Mouse (Mus musculus) heart, embryonic 10.5 days (tissue): ENCODE measurements at regions not wholly inside any gene's neighbourhood (a gene's known extent, or its start where the extent isn't known, plus 50 kb on each side); places are given as distances from the start of the nearest gene placed in this dataset.
A peak's percentile ranks its signal among the peaks of the same experiment; 100 is the strongest.

ENCODE experiments used
- DNase-seq: peaks from one replicate; pipeline ENCODE4 v3.0.0-alpha.2; 2017; ENCODE audit warnings: low spot score
- H3K27ac ChIP-seq: fragments of 300-500 bp; sonication (generic); 2 replicates; pipeline ENCODE4 v1.5.1; 2016; ENCODE audit warnings: mild to moderate bottlenecking
- H3K27me3 ChIP-seq: fragments of 300-500 bp; sonication (generic); 2 replicates; pipeline ENCODE4 v1.6.1; 2016; ENCODE audit warnings: mild to moderate bottlenecking; ENCODE audit not compliant: poor library complexity, insufficient read depth, severe bottlenecking
- H3K36me3 ChIP-seq: fragments of 300-500 bp; sonication (generic); 2 replicates; pipeline ENCODE4 v1.6.1; 2016; ENCODE audit warnings: mild to moderate bottlenecking, moderate library complexity
- H3K4me1 ChIP-seq: fragments of 300-500 bp; sonication (generic); 2 replicates; pipeline ENCODE4 v1.6.1; 2016; ENCODE audit warnings: mild to moderate bottlenecking
- H3K4me3 ChIP-seq: fragments of 300-500 bp; sonication (generic); 2 replicates; pipeline ENCODE4 v1.5.1; 2016; ENCODE audit warnings: mild to moderate bottlenecking, moderate library complexity
- H3K9me3 ChIP-seq: fragments of 300-500 bp; sonication (generic); 2 replicates; pipeline ENCODE4 v1.6.1; 2016; ENCODE audit warnings: mild to moderate bottlenecking, moderate library complexity
- WGBS: fragments of 180-500 bp; shearing (Covaris S2); methylation state at CpG from one replicate; pipeline ENCODE4 v1.1.7; 2016; 5-methylcytosine and 5-hydroxymethylcytosine counted together

DNA sequence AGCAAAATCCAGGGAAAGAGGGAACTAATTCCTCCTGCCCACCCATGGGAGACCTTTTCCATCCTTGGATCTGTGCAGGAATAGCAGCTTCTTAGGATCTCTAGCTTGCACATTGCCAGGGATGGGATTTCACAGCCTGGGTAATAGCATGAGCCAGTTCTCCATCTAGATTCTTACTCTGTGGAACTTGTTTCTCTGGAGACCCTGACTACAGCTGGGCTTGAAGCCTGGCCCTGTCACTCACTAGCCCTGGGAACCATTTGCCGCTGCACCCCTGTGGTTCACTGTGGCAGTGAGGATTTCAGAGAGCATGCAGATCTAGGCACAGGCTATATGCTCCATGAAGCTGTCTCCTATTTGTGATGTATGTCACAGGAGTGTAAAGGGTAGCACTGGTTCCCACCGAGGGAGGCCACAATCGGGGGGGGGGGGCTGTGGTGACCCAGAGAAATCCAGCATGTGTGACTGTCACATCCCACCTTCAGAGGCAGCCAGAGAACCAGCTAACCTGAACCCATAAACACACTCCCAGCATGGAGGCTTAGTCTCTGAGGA lies 183.5 kb downstream of the Gadd45g start:
- Histone ChIP-seq H3K4me1 (peaks cover 19% of the 10 kb centered on the region), H3K4me3 (no peak overlapping the region), H3K27ac (no peak overlapping the region), H3K9me3 (no peaks in the 10 kb centered on the region), H3K36me3 (no peaks in the 10 kb centered on the region), H3K27me3 (peaks cover 14% of the 10 kb centered on the region; the same call in 1 of the 2 replicates)
- no peak for DNase-seq
- WGBS = 63% methylated on average over 3 of the region's 3 CpGs

DNA sequence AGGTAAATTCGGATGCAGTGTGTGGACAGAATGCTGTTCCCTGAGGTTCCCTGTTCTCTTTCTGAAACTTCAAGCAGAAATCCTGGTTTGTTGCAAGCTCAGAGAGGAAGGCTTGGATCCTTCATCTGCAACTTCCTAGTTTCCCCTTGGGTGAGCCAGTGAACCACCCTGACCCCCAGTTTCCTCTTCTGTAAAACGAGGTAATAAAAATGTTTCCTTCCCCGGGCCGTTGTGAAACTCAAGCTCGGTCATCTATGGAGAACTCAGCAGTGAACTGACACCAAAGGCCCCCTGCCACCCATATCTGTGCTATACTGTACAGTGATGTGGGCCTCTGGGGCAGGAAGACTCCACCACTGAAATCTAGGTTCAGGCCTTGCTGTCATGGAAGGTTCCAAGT lies 185.0 kb downstream of the Gadd45g start:
- Histone ChIP-seq H3K27me3 (peaks cover 14% of the 10 kb centered on the region; the same call in 1 of the 2 replicates), H3K9me3 (no peaks in the 10 kb centered on the region), H3K36me3 (no peaks in the 10 kb centered on the region), H3K4me3 (no peak overlapping the region), H3K27ac (no peak overlapping the region), H3K4me1 (peaks cover 19% of the 10 kb centered on the region)
- 81% methylated on average over 5 of the region's 5 CpGs for WGBS
- DNase-seq = no peak

DNA sequence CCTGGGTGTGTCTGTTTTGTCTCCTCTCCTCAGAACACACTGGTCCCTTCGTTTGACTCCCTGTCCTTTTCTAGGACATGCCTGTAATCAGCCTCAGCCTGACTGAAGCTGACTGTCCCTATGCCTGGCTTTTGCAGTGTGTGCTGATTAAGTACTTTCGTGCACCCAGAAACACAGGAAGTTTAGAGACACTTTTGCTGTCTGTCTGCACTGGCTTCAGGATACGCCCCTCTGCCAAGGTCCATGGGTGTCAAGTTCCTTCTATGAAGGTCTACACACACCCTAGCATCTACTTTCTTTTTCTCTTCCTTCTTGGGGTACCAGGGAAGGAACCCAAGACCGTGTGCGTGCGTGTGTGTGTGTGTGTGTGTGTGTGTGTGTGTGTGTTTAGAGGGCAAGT lies 189.3 kb downstream of the Gadd45g start:
- 64% methylated on average over 6 of the region's 6 CpGs for WGBS
- Histone ChIP-seq H3K27ac (no peak overlapping the region; the same call in 1 of the 2 replicates), H3K4me3 (no peak overlapping the region), H3K9me3 (no peaks in the 10 kb centered on the region), H3K4me1 (peaks cover 16% of the 10 kb centered on the region), H3K36me3 (no peaks in the 10 kb centered on the region), H3K27me3 (peaks cover 3% of the 10 kb centered on the region; the same call in 1 of the 2 replicates)
- DNase-seq = no peak

DNA sequence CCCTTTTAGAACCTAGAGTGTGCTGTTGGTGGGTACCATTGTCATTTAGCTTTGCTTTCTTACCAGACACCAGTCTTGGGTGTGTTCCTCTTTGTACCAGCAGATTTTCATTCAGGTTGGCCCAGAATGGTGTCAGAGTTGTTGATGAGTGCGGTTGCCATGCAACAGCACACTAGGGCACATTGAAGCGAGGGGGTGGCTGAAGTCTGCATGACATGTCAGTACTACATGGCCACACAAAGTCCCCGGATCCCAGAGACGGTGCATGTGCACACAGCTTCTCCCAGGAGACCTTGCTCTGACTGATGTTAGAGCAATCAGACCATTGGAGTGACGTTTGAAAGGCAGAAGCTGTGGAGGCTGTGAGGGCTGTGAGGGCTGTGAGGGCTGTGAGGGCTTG lies 189.9 kb downstream of the Gadd45g start:
- DNase-seq = no peak
- Histone ChIP-seq H3K9me3 (no peaks in the 10 kb centered on the region), H3K27me3 (peaks cover 3% of the 10 kb centered on the region; the same call in 1 of the 2 replicates), H3K27ac (peak overlapping the region; percentile 47; the same call in 1 of the 2 replicates), H3K4me1 (peaks cover 19% of the 10 kb centered on the region), H3K4me3 (no peak overlapping the region), H3K36me3 (no peaks in the 10 kb centered on the region)
- 72% methylated on average over 5 of the region's 5 CpGs for WGBS

DNA sequence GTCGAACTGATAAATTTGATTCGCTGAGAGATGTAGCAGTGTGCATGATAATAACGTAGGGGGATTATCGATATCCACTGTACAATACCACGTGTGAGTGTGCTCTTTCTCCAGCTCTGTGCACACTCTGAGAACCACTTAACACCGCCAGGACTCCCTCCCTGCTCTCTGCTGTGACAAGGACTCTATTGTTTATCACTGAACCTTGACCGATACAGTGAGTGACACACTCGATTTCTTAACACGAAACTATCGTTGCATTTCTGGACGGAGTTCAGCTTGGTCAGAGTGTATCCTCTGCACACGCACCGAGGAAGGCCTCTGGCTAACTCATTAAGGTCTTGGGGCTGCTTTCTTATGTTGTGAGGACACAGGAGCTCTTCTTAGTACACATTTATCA lies 190.7 kb downstream of the Gadd45g start:
- Histone ChIP-seq H3K4me3 (no peak overlapping the region), H3K9me3 (no peaks in the 10 kb centered on the region), H3K27me3 (peaks cover 3% of the 10 kb centered on the region; the same call in 1 of the 2 replicates), H3K36me3 (no peaks in the 10 kb centered on the region), H3K27ac (no peak overlapping the region), H3K4me1 (peaks cover 26% of the 10 kb centered on the region)
- DNase-seq = no peak
- WGBS = 69% methylated on average over 13 of the region's 13 CpGs

DNA sequence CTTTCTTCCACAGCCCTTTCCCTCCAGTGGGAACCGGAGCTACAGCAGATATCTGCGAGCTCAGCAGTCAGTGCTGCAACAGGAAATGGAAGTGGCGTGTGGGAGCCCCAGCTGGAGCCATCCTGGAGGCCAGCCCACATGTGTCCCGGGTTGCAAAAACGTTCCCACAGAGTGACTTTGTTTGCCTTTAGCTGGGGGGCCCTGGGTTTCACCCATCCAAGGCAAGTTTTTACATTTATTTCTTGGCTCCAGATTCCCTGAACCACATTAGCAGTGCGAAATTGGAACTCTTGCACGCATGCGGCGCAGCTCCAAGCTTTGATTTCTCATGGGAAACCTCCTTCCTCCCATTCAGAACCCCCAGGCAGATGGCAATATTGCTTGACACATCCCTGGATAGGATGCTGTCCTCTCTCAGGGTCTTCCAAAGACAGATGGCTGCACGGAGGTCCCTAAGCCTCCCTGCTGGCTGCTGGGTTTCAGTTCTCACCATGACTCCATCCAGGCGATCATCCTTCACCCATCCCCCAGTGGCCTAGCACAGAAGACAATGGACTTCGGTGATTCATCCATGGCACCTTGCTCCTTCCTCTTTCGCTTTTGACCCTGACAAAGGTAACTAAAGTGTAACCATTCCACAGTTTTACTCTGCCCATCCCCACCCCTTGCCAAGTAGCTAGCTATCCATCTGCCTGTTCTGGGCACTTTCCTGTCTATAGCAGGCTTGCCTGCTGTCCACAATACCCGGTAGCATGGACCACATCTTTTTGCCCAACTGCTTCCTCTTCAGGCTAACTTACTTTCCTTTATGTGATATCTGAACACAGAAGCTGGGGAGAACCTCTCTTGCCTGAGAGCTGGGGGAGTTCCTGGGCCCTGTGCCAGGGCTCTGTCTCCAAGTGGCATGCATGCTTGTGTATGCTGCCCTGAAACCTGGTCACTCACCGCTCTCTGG lies 195.3 kb downstream of the Gadd45g start:
- no peak for DNase-seq
- Histone ChIP-seq H3K36me3 (no peaks in the 10 kb centered on the region), H3K27me3 (peaks cover 3% of the 10 kb centered on the region; the same call in 1 of the 2 replicates), H3K9me3 (no peaks in the 10 kb centered on the region), H3K4me1 (peaks cover 34% of the 10 kb centered on the region), H3K27ac (peak overlapping the region; percentile 79), H3K4me3 (no peak overlapping the region)
- WGBS = 55% methylated on average over 15 of the region's 15 CpGs

DNA sequence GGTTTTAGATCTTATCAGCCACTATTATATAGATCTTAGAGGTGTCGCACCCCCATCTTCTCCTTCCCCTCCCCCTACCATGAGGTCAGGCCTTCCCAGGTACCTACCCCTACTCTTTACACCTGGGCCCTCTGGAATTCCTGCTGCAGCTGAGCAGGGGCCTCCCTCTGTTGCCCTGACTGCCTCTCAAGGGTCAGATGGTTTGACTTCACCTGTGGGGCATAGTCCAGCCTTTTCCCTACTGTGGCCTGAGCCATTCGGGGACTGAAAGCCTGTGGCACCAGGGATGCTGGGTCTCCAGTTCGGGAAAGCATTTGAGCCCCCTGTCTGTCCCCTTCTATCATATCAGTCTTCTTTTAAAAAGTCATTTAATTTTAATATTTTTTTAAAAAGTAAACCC lies 196.4 kb downstream of the Gadd45g start:
- 92% methylated on average over 3 of the region's 3 CpGs for WGBS
- no peak overlapping the region for H3K4me3 ChIP-seq
- H3K36me3 ChIP-seq = no peaks in the 10 kb centered on the region
- peaks cover 44% of the 10 kb centered on the region for H3K4me1 ChIP-seq
- no peaks in the 10 kb centered on the region for H3K9me3 ChIP-seq
- peaks cover 3% of the 10 kb centered on the region; the same call in 1 of the 2 replicates for H3K27me3 ChIP-seq
- DNase-seq = no peak
- H3K27ac ChIP-seq = peak overlapping the region; percentile 79; the same call in 1 of the 2 replicates

DNA sequence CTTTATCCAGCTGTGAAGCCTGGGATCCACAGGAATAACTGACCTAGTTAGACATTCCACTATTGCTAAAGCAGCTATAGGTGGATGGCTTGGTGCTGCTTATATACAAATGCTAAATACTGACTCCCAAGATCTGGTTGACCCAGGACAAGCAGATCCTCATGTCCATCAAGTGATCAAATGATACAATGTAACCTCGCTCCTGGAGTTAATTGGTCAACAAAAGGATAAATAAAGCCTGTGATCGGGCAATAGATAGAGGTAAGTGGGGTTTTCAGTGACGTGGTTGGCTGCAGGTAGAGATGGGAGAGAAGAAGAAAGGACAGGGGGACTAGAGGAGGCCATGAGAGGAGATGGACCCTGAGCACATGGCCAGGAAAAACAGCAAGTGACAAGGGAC lies 197.4 kb downstream of the Gadd45g start:
- peaks cover 49% of the 10 kb centered on the region for H3K4me1 ChIP-seq
- no peak overlapping the region for H3K4me3 ChIP-seq
- no peaks in the 10 kb centered on the region for H3K36me3 ChIP-seq
- 85% methylated on average over 3 of the region's 3 CpGs for WGBS
- H3K27me3 ChIP-seq = peaks cover under 1% of the 10 kb centered on the region; the same call in 1 of the 2 replicates
- H3K9me3 ChIP-seq = no peaks in the 10 kb centered on the region
- DNase-seq = no peak
- no peak overlapping the region for H3K27ac ChIP-seq

DNA sequence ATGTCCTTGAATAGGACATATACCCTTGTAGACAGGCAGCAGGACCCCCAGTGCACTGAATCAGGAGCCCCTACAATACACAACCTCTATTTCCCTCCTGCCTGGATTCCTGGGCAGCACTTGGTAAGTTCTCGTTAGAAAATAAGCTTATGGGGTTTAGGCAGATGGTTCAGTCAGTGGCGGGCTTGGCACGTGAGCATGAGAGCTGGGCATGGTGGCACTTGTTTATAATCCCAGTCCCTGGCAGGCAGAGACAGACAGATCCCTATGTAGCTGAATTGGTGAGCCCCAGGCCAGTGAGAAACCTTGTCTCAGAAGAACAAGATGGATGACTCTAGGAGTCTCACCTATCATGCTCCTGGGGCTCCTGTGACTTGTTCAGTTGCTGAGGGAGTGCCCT lies 198.9 kb downstream of the Gadd45g start:
- DNase-seq = no peak
- no peaks in the 10 kb centered on the region for H3K9me3 ChIP-seq
- no peaks in the 10 kb centered on the region for H3K36me3 ChIP-seq
- H3K27ac ChIP-seq = peak overlapping the region; percentile 84
- H3K27me3 ChIP-seq = no peaks in the 10 kb centered on the region
- WGBS = 72% methylated on average over 3 of the region's 3 CpGs
- H3K4me3 ChIP-seq = no peak overlapping the region
- peaks cover 49% of the 10 kb centered on the region for H3K4me1 ChIP-seq

DNA sequence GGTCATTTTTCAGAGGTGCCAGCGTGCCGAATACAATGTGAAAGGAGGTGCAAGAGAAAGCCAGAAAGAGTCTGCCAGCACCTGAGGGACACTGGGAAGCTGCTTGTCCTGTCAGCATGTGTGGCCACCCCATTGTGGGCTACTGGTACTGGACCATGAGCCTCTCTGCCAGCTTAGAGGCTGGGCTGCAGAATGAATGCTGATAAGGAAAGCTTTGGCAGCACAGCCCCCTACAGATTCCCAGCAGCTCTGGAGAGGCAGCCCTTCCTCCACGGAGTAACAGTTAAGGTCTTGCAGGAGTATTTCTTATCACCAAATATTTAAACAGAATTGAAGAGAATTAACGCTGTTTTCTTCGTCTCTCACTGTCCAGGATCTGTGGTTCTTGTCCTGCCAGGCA lies 199.5 kb downstream of the Gadd45g start:
- peak overlapping the region; percentile 84 for H3K27ac ChIP-seq

DNA sequence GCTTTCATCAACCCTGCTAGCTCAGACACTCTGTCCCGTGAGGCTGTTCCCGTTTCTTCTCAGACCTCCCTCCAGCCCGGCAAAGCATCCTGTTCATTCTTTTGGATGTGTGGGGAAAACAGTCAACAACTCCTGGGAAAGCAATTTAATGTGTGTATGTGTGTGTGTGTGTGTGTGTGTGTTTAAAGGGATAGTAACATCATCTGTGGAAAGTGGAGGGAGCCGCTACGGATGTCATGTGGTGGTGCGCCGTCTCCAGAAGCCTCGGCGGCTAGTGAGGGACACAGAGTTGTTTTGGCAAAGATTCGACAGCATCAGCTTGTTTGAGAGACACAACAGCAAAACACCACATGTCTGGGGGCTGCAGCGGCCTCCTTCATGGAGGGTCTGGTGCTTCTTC lies 200.2 kb downstream of the Gadd45g start:
- no peak overlapping the region; the same call in 1 of the 2 replicates for H3K4me3 ChIP-seq
- H3K9me3 ChIP-seq = no peaks in the 10 kb centered on the region
- DNase-seq = no peak
- H3K27ac ChIP-seq = peak overlapping the region; percentile 84
- 50% methylated on average over 11 of the region's 11 CpGs for WGBS
- H3K36me3 ChIP-seq = no peaks in the 10 kb centered on the region
- no peaks in the 10 kb centered on the region for H3K27me3 ChIP-seq
- peaks cover 44% of the 10 kb centered on the region for H3K4me1 ChIP-seq

More for the DNA sequence above, 199.5 kb downstream of the Gadd45g start:
- Histone ChIP-seq H3K36me3 (no peaks in the 10 kb centered on the region), H3K4me1 (peaks cover 49% of the 10 kb centered on the region), H3K4me3 (peak overlapping the region; percentile 22; the same call in 1 of the 2 replicates), H3K27me3 (no peaks in the 10 kb centered on the region), H3K9me3 (no peaks in the 10 kb centered on the region)
- WGBS = 37% methylated on average over 5 of the region's 5 CpGs
- DNase-seq = peak; percentile 80

DNA sequence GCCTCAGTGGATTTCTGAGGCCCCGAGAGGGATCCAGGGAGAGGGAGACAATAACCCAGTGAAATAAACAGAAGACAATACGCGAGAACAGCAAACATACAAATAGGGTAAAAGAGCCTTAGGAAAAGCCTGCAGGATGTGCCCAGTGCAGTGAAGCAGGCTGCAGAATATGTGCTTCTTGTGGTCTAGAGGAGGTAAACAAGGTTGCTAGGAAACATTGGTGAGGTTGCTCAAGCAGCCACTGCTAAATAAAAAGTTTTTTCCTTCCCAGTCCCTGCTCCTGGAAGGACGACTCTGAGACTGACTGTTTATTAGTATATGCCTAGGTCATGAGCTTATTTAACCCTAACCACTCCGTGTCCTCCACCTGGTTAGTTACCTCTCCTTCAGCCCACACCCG lies 201.5 kb downstream of the Gadd45g start:
- no peaks in the 10 kb centered on the region for H3K36me3 ChIP-seq
- peak overlapping the region; percentile 84 for H3K27ac ChIP-seq
- H3K4me3 ChIP-seq = no peak overlapping the region
- 79% methylated on average over 6 of the region's 6 CpGs for WGBS
- H3K27me3 ChIP-seq = no peaks in the 10 kb centered on the region
- no peak for DNase-seq
- peaks cover 33% of the 10 kb centered on the region for H3K4me1 ChIP-seq
- no peaks in the 10 kb centered on the region for H3K9me3 ChIP-seq

DNA sequence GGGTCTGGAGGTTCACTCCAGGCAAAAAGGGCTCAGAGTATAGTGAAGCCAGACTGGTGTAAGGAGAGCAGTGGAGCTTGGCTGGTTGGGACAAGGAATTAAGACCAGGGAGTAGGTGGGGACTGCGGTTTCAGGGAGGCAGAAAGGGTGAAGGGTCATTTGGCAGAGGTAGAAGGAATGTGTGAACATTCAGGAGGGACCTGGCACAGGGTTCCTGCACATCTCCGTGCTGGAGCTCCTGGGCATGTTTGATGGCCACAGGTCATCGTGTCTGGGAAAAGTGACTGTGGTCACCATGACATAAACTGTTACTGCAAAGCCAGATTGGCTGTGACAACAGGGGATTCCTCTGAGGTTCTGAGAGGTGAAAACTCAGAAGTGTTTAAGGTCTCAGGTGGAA lies 202.3 kb downstream of the Gadd45g start:
- no peak for DNase-seq
- Histone ChIP-seq H3K27me3 (no peaks in the 10 kb centered on the region), H3K4me1 (peaks cover 32% of the 10 kb centered on the region), H3K36me3 (no peaks in the 10 kb centered on the region), H3K4me3 (no peak overlapping the region), H3K9me3 (no peaks in the 10 kb centered on the region), H3K27ac (no peak overlapping the region)
- WGBS = 88% methylated on average over 3 of the region's 3 CpGs
